Mouse (Mus musculus): ENCODE data around the gene Ppp3ca. TPM values are rescaled to one million over a fixed set of nuclear protein-coding genes. Genes with fewer than 3 reads are reported as not detected.

Gene Ppp3ca
- total and polyA plus RNA-seq, 3 experiments = 63.4 to 143 (median 130) TPM

DNA sequence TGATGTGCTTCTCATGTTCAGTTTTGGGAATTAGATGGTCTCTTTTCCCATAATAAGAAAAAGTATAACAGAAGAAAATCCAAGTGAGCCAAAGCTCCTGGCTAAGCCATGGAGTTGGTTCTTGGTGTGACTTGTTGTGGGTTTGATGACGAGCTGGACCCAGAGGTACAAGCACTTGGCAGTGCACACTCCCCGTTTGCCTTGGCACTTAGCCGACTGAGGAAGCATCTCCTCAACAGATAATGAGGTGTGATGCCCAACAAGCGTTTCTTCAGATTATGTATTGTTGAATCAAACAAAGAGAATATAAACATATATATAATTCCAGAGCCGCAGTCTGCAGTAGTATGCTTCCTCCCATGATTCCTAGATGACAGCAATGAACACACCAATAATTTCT is 101.8 kb downstream of the Ppp3ca start:
- no peak for DNase-seq (ENCODE audit: extremely low read depth)
- H3K4me2 ChIP-seq (ENCODE audit: insufficient read depth, low read depth, poor library complexity, severe bottlenecking) = no peak overlapping the region
- H3K9ac ChIP-seq (ENCODE audit: insufficient read depth, low read depth) = no peak overlapping the region
- H3K79me2 ChIP-seq (replicated peaks; ENCODE audit: control insufficient read depth, extremely low read depth, insufficient read depth, poor library complexity, severe bottlenecking) = peaks cover 23% of the 10 kb centered on the region
- no peak for TF ChIP-seq MAZ (IDR thresholded peaks at IDR 0.05; ENCODE audit: low read depth, low read length)
- no peak for TF ChIP-seq MAFK (IDR thresholded peaks at IDR 0.05; ENCODE audit: insufficient replicate concordance, low read length)
- TF ChIP-seq GABPA (IDR thresholded peaks at IDR 0.05; ENCODE audit: insufficient replicate concordance, low read depth, low read length) = no peak
- no peak for TF ChIP-seq MYC (IDR thresholded peaks at IDR 0.05; ENCODE audit: low read depth, low read length)
- no peak for TF ChIP-seq PAX5 (IDR thresholded peaks at IDR 0.05; ENCODE audit: low read length)
- peaks cover 8 to 70% of the 10 kb centered on the region in 2 experiments for H3K4me1 ChIP-seq (ENCODE audit: control insufficient read depth in 1 of 2, insufficient read depth in 2 of 2)
- H3K27ac ChIP-seq (ENCODE audit: insufficient read depth, low read depth) = no peak overlapping the region
- no peaks in the 10 kb centered on the region for H3K27me3 ChIP-seq (replicated peaks)
- in situ Hi-C loops (cut with MboI; ENCODE audit: low pct_ligation_motif_present, low pct_unique_long_range_greater_than_20kb, low sequenced_read_pairs) = no loop called here
- H3K9me3 ChIP-seq (replicated peaks; ENCODE audit: low read length) = no peaks in the 10 kb centered on the region
- no peak overlapping the region for H3K4me3 ChIP-seq (replicated peaks in 1 of 3; ENCODE audit: low read depth in 2 of 3, low read length in 2 of 3, poor library complexity in 1 of 3)
- H3K36me3 ChIP-seq (replicated peaks in 1 of 2; ENCODE audit: control insufficient read depth in 1 of 2, insufficient read depth in 1 of 2, low read length in 1 of 2) = peaks cover 0 to 6% of the 10 kb centered on the region in 2 experiments
- dilution Hi-C loops (cut with MboI; ENCODE audit: extremely low pct_ligation_motif_present, extremely low pct_unique_long_range_greater_than_20kb, low sequenced_read_pairs) = no loop called here

DNA sequence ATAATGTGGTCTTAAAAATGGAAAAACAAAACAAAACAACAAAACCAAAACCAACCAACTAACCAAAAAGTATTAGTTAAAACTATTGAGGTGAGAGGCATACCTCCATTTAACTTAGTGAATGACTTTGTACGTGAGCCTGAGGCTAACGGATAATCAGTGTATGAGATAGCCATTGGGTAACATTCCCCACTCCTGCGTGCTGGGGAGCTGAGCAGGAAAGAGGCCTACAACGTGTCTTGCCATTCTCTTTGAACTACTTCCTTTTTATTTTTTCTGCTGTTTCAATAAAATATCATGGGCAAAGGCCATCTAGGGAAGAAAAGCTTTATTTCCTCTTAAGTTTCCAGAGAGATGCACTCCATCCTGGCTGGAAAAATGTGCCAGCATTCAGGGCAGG is 103.3 kb downstream of the Ppp3ca start:
- in situ Hi-C loops (cut with MboI; ENCODE audit: low pct_ligation_motif_present, low pct_unique_long_range_greater_than_20kb, low sequenced_read_pairs) (no loop called here), dilution Hi-C loops (cut with MboI; ENCODE audit: extremely low pct_ligation_motif_present, extremely low pct_unique_long_range_greater_than_20kb, low sequenced_read_pairs) (no loop called here)
- no peak for DNase-seq (ENCODE audit: extremely low read depth)
- Histone ChIP-seq H3K4me1 (ENCODE audit: control insufficient read depth in 1 of 2, insufficient read depth in 2 of 2) (peaks cover 14 to 72% of the 10 kb centered on the region in 2 experiments), H3K4me2 (ENCODE audit: insufficient read depth, low read depth, poor library complexity, severe bottlenecking) (no peak overlapping the region), H3K9ac (ENCODE audit: insufficient read depth, low read depth) (no peak overlapping the region), H3K27ac (ENCODE audit: insufficient read depth, low read depth) (no peak overlapping the region), H3K79me2 (replicated peaks; ENCODE audit: control insufficient read depth, extremely low read depth, insufficient read depth, poor library complexity, severe bottlenecking) (peaks cover 27% of the 10 kb centered on the region), H3K27me3 (replicated peaks) (no peaks in the 10 kb centered on the region), H3K36me3 (replicated peaks in 1 of 2; ENCODE audit: control insufficient read depth in 1 of 2, insufficient read depth in 1 of 2, low read length in 1 of 2) (peaks cover 0 to 5% of the 10 kb centered on the region in 2 experiments), H3K9me3 (replicated peaks; ENCODE audit: low read length) (no peaks in the 10 kb centered on the region), H3K4me3 (replicated peaks in 1 of 3; ENCODE audit: low read depth in 2 of 3, low read length in 2 of 3, poor library complexity in 1 of 3) (no peak overlapping the region)
- no peak for TF ChIP-seq MEF2A (IDR thresholded peaks at IDR 0.05; ENCODE audit: borderline replicate concordance, low read depth, low read length)
- TF ChIP-seq ZMIZ1 (IDR thresholded peaks at IDR 0.05; ENCODE audit: low read depth, low read length) = no peak
- TF ChIP-seq CHD1 (IDR thresholded peaks at IDR 0.05; ENCODE audit: low read depth, low read length) = no peak
- TF ChIP-seq IRF4 (IDR thresholded peaks at IDR 0.05; ENCODE audit: low read depth, low read length) = no peak
- TF ChIP-seq NRF1 (IDR thresholded peaks at IDR 0.05; ENCODE audit: low read depth, low read length) = no peak
- TF ChIP-seq SMC3 (IDR thresholded peaks at IDR 0.05; ENCODE audit: low read depth, low read length) = no peak
- TF ChIP-seq RAD21 (IDR thresholded peaks at IDR 0.05; ENCODE audit: low read depth, low read length) = no peak
- TF ChIP-seq MXI1 (IDR thresholded peaks at IDR 0.05; ENCODE audit: low read depth, low read length) = no peak
- no peak for TF ChIP-seq TCF12 (IDR thresholded peaks at IDR 0.05; ENCODE audit: low read depth, low read length)
- no peak for TF ChIP-seq ZKSCAN1 (IDR thresholded peaks at IDR 0.05; ENCODE audit: borderline replicate concordance, low read depth, low read length)
- TF ChIP-seq EP300 (IDR thresholded peaks at IDR 0.05; ENCODE audit: low read length) = no peak
- TF ChIP-seq POLR2A (IDR thresholded peaks at IDR 0.05; ENCODE audit: low read depth, low read length) = no peak

Data from CH12.LX (cell line).